Mouse (Mus musculus): ENCODE data around the gene Snx29. TPM values are rescaled to one million over a fixed set of nuclear protein-coding genes. Genes with fewer than 3 reads are reported as not detected.

The Snx29 gene
- total RNA-seq, 2 experiments from 2014 or later = 21.1 to 22.8 TPM

- intact Hi-C loops (cut with DNase I) = no loop called here
- no peak for DNase-seq (ENCODE audit: extremely low spot score in 1 of 2, low spot score in 2 of 2)
- no peak overlapping the region for H3K4me3 ChIP-seq
- TF ChIP-seq CTCF (IDR thresholded peaks at IDR 0.05) = no peak
- no peak overlapping the region for H3K27ac ChIP-seq
These were observed 453.8 kb downstream of the Snx29 start for GRCm38 (mm10) chr16:11776528-11776927.

DNA sequence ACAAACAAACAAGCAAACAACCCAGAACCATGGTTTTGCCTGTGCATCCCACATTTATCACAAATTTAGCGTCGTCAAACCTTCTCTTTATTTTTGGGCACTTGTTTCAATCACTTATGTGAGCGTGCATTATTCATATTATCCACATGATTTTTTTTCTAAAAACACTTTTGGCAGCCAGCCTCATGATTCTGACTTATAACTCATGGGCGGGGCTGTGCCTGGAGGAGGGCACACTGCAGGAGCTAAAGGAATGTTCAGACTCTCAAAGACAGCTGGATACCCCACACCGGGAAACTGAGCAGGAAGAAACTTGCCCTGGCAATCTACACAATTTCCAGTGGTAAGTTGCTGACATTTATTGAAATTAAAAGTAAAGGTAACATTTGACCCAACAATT is 455.5 kb downstream of the Snx29 start:
- DNase-seq (ENCODE audit: extremely low spot score in 1 of 2, low spot score in 2 of 2) = no peak

GRCm38 (mm10) chr16:11778715-11779460 is 456.2 kb downstream of the Snx29 start:
- Histone ChIP-seq H3K27ac (peak overlapping the region; percentile 9), H3K4me3 (no peak overlapping the region)
- DNase-seq (ENCODE audit: extremely low spot score in 1 of 2, low spot score in 2 of 2) = peak; percentile 50 to 54
- TF ChIP-seq CTCF (IDR thresholded peaks at IDR 0.05) = no peak
- intact Hi-C loops (cut with DNase I) = no loop called here

More for the DNA sequence above, 455.5 kb downstream of the Snx29 start:
- Histone ChIP-seq H3K4me3 (no peak overlapping the region), H3K27ac (peak overlapping the region; percentile 9)
- intact Hi-C loops (cut with DNase I) = no loop called here
- TF ChIP-seq CTCF (IDR thresholded peaks at IDR 0.05) = no peak; the same call in 1 of the 2 replicates

GRCm38 (mm10) chr16:11782082-11782481 is 459.4 kb downstream of the Snx29 start:
- Histone ChIP-seq H3K27ac (no peak overlapping the region), H3K4me3 (no peak overlapping the region)
- no peak for TF ChIP-seq CTCF (IDR thresholded peaks at IDR 0.05)
- DNase-seq (ENCODE audit: extremely low spot score in 1 of 2, low spot score in 2 of 2) = no peak
- intact Hi-C loops (cut with DNase I) = no loop called here

- no peak for TF ChIP-seq CTCF (IDR thresholded peaks at IDR 0.05)
- Histone ChIP-seq H3K27ac (no peak overlapping the region), H3K4me3 (no peak overlapping the region)
- intact Hi-C loops (cut with DNase I) = no loop called here
- DNase-seq (ENCODE audit: extremely low spot score in 1 of 2, low spot score in 2 of 2) = no peak
These were observed 460.6 kb downstream of the Snx29 start for GRCm38 (mm10) chr16:11783337-11783736.

GRCm38 (mm10) chr16:11784354-11784753 is 461.6 kb downstream of the Snx29 start:
- DNase-seq (ENCODE audit: extremely low spot score in 1 of 2, low spot score in 2 of 2) = no peak
- Histone ChIP-seq H3K4me3 (no peak overlapping the region), H3K27ac (no peak overlapping the region)
- TF ChIP-seq CTCF (IDR thresholded peaks at IDR 0.05) = no peak
- intact Hi-C loops (cut with DNase I) = no loop called here

DNA sequence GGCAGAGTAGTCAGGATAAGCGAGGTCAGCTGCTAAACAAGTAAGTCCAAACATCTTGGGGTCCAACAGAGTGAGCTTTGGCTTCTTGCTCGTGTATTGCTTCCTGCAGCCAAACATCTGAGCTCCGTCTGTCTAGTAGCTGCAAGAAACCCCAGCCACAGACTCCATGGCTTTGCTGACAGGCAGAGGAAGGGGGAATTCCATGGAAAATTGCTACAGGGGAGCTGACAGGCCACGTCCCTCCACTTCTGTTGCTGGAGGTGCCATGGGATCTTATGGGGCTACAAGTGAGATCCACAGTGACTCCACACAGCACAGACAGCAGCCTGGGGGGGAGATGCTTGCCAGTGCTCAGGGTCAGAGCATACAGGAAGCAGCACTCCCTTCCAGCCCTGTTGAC is 463.1 kb downstream of the Snx29 start:
- Histone ChIP-seq H3K4me3 (no peak overlapping the region), H3K27ac (no peak overlapping the region)
- TF ChIP-seq CTCF (IDR thresholded peaks at IDR 0.05) = no peak
- no peak for DNase-seq (ENCODE audit: extremely low spot score in 1 of 2, low spot score in 2 of 2)
- intact Hi-C loops (cut with DNase I) = no loop called here

DNA sequence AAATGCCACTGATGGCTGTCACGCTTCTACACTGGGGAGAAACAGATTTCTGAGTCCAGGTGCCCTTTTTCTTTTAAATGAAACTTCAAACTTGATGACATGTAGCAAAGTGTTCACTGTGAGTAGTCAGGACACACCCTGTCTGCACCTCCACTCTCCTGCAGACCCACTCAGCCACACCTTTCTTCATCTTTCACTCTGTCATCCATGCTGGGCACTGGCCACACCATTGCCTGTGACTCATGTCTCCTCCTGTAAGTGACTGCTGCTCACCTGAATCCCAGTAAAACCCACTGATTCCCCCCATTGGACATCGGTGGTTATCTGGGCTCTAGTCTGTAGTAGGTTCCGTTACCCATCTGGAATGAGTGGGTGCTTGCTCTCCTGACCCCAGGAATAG is 467.8 kb downstream of the Snx29 start:
- no peak overlapping the region for H3K4me3 ChIP-seq
- TF ChIP-seq CTCF (IDR thresholded peaks at IDR 0.05) = no peak
- intact Hi-C loops (cut with DNase I) = no loop called here

DNA sequence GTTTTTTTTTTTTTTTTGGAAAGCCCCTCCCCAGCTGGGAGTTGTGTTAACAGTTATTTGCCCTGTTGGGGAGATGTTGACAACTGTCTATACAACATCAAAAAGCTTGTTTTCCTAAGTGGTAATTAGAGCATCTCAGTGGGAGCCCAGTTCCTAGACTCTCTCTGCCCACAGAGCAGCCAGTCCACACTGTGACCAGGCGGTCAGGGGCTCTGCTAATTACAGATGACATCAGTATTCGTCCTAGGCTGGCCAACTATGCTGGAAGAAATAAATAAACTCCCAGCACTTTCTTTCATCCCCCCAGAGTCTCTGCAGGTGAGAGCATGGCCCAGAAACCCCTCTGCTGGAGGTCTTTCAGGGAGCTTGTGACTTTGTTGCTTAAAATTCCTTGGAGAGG is 470.7 kb downstream of the Snx29 start:
- no peak for TF ChIP-seq CTCF (IDR thresholded peaks at IDR 0.05)
- Histone ChIP-seq H3K27ac (no peak overlapping the region), H3K4me3 (no peak overlapping the region)
- DNase-seq (ENCODE audit: extremely low spot score in 1 of 2, low spot score in 2 of 2) = no peak
- intact Hi-C loops (cut with DNase I) = no loop called here

More for the DNA sequence above, 467.8 kb downstream of the Snx29 start:
- no peak overlapping the region for H3K27ac ChIP-seq
- DNase-seq (ENCODE audit: extremely low spot score in 1 of 2, low spot score in 2 of 2) = no peak

DNA sequence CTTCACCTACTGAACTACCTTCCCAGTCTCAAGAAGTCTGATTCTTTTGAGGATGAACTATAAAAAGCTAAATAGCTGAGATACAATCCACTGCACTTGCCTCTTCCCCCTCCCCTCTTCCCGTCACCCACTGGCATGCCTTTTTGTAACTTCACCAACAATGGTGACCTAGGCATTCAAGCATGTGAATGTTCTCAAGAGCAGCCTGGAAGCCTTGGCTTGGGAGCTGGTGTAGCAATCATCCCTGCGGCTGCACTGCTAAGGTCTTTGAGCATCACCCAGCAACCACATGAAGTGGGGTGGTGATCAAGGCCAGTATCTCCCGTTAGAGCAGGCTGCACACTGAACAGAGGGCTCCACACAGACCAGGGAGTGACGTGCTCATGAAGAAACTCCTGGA is 471.9 kb downstream of the Snx29 start:
- no peak for TF ChIP-seq CTCF (IDR thresholded peaks at IDR 0.05)
- Histone ChIP-seq H3K4me3 (no peak overlapping the region), H3K27ac (no peak overlapping the region)
- no peak for DNase-seq (ENCODE audit: extremely low spot score in 1 of 2, low spot score in 2 of 2)
- intact Hi-C loops (cut with DNase I) = no loop called here

- Histone ChIP-seq H3K27ac (no peak overlapping the region), H3K4me3 (no peak overlapping the region)
- DNase-seq (ENCODE audit: extremely low spot score in 1 of 2, low spot score in 2 of 2) = no peak
- intact Hi-C loops (cut with DNase I) = no loop called here
- no peak for TF ChIP-seq CTCF (IDR thresholded peaks at IDR 0.05)
These were observed 473.2 kb downstream of the Snx29 start for GRCm38 (mm10) chr16:11795758-11796460.

DNA sequence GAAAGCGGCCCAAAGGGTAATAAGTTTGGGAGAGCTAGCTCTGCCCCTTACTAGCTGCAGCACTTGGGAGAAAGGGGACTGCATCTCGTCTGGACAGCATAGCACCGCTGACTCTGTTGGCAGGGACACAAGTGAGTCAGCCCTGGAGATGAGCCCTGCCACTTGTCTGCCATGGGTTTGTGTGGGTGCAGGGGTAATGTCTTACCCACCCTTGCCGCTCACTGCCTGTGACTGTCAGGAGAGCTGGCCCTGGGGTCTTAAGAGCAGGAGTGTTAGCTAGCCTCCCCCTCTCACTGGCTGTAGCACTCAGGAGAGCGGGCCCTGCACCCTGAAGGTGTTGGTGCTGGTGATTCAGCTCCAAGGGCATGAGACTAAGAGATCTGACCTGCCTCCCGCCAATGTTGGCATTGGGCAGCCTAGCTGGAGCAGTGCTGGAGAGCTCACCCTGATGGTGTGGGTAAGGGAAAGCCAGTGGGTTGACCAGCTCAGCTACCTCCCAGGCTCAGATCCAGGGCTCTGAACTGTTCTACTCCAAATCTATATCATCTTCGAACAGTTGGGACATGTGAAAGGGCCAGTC is 479.3 kb downstream of the Snx29 start:
- intact Hi-C loops (cut with DNase I) = no loop called here
- H3K27ac ChIP-seq = no peak overlapping the region
- H3K4me3 ChIP-seq = no peak overlapping the region
- TF ChIP-seq CTCF (IDR thresholded peaks at IDR 0.05) = no peak
- no peak for DNase-seq (ENCODE audit: extremely low spot score in 1 of 2, low spot score in 2 of 2)

Other genes with a start within 250 kb of the Snx29 start
- 10 to 100 TPM; 35.2 to 37.7 TPM for gene Txndc11, start 188.3 kb upstream of the Snx29 start, total RNA-seq (2021)
- gene Zc3h7a, start 146.5 kb upstream of the Snx29 start, total RNA-seq (2021) = 10 to 100 TPM; 68.5 to 76.4 TPM
- gene Rsl1d1, start 119.6 kb upstream of the Snx29 start, total RNA-seq (2021) = 10 to 100 TPM; 46.3 to 50.1 TPM
- gene Gspt1, start 68.6 kb upstream of the Snx29 start, total RNA-seq (2021) = 10 to 100 TPM; 79.7 to 85.5 TPM
- gene Tnfrsf17, start 9.1 kb upstream of the Snx29 start, total RNA-seq (2021) = not detected